Comparison of ENCODE assay signal across 8 mouse cellular contexts in the genomic region with DNA sequence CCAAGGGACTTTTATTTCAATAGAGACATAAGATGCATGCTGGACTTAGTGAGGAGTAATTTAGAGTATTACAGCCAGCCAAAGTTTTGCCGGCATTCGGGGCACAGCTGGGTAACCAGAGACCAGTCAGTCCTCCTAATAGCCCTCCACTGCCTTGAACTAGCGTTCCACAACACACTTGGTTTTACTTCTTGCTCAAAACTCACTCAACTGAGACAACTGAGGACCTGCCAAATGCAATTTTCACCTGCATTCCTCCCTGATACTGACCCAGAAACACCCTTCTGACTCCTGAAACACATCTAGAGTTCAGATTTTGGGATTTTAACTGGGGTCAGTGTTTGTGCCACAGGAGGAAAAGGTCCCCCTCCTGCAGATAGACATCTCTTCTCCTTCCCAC. TPM values are rescaled to one million over a fixed set of nuclear protein-coding genes. Genes with fewer than 3 reads are reported as not detected.
DNase-seq lines count a peak whose midpoint lies in the region; ATAC-seq and TF ChIP-seq lines count a peak whose summit lies in the region.
"Had no signal": no experiment of that assay in that cellular context is flagged by ENCODE, and none has a peak within 500 bp of the region (broad histone marks: within the 10 kb centered on the region; RNA-seq: fewer than 3 reads in every experiment).

No protein-coding gene starts in this region.

- peak overlapping the region; percentile 78 for H3K4me3 ChIP-seq in spleen, adult 2 months (ENCODE audit: extremely low read depth, insufficient read depth, insufficient read length)
- H3K4me3 ChIP-seq in hindbrain, embryonic 14.5 days (replicated peaks; ENCODE audit: low read length), result peak overlapping the region; percentile 80
- peak overlapping the region; percentile 61 for H3K4me3 ChIP-seq in liver, embryonic 11.5 days (ENCODE audit: low read depth, low read length)
- peak overlapping the region; percentile 70 for H3K4me3 ChIP-seq in stomach, embryonic 16.5 days (replicated peaks; ENCODE audit: low read length)

- H3K9me3 ChIP-seq in hindbrain, embryonic 14.5 days (ENCODE audit: control insufficient read depth, low read length), result no peaks in the 10 kb centered on the region
- no peaks in the 10 kb centered on the region for H3K9me3 ChIP-seq in liver, embryonic 11.5 days (ENCODE audit: control insufficient read depth, low read length)
- no peaks in the 10 kb centered on the region for H3K9me3 ChIP-seq in stomach, embryonic 16.5 days (replicated peaks; ENCODE audit: control insufficient read depth, low read length)

- peak overlapping the region; percentile 80 for H3K27ac ChIP-seq in spleen, adult 2 months (ENCODE audit: insufficient read depth, low read length)
- no peak overlapping the region for H3K27ac ChIP-seq in hindbrain, embryonic 14.5 days
- no peak overlapping the region for H3K27ac ChIP-seq in liver, embryonic 11.5 days (ENCODE audit: low read depth, low read length)
- H3K27ac ChIP-seq in stomach, embryonic 16.5 days (ENCODE audit: low read length), result no peak overlapping the region

- peak overlapping the region; percentile 72; the same call in 1 of the 2 replicates for H3K9ac ChIP-seq in hindbrain, embryonic 14.5 days
- H3K9ac ChIP-seq in liver, embryonic 11.5 days (ENCODE audit: low read depth, low read length), result no peak overlapping the region
- no peak overlapping the region for H3K9ac ChIP-seq in stomach, embryonic 16.5 days (ENCODE audit: low read length)

- H3K36me3 ChIP-seq in spleen, adult 2 months (ENCODE audit: control insufficient read depth, insufficient read depth, low read length), result no peaks in the 10 kb centered on the region
- H3K36me3 ChIP-seq in hindbrain, embryonic 14.5 days (replicated peaks; ENCODE audit: control insufficient read depth, insufficient read depth), result no peaks in the 10 kb centered on the region
- no peaks in the 10 kb centered on the region for H3K36me3 ChIP-seq in liver, embryonic 11.5 days (ENCODE audit: control insufficient read depth, insufficient read depth, low read length)
- H3K36me3 ChIP-seq in stomach, embryonic 16.5 days (ENCODE audit: control insufficient read depth, insufficient read depth, low read length), result no peaks in the 10 kb centered on the region

- WGBS in spleen, adult 2 months, result 56% methylated on average over 3 of the region's 3 CpGs
- 66% methylated on average over 3 of the region's 3 CpGs for WGBS in hindbrain, embryonic 14.5 days
- WGBS in liver, embryonic 11.5 days, result 51% methylated on average over 3 of the region's 3 CpGs
- WGBS in stomach, embryonic 16.5 days, result 53% methylated on average over 3 of the region's 3 CpGs

- DNase-seq in spleen, adult 2 months (ENCODE audit: low read depth in 1 of 2, low spot score in 2 of 2), result no peak
- no peak for DNase-seq in spleen, postnatal 4 days (ENCODE audit: low spot score in 2 of 2)
- no peak for DNase-seq in hindbrain, embryonic 14.5 days (ENCODE audit: low spot score)
- no peak for DNase-seq in liver, embryonic 11.5 days (ENCODE audit: low spot score)
- DNase-seq in cerebellum, adult 9-11 months, result no peak
- no peak for DNase-seq in right cerebral cortex, postnatal 10 days (ENCODE audit: low spot score in 2 of 2)
- DNase-seq: adrenal gland, adult 8-10 months had no signal

- peak overlapping the region; percentile 83 for H3K4me2 ChIP-seq in hindbrain, embryonic 14.5 days (replicated peaks)
- H3K4me2 ChIP-seq in liver, embryonic 11.5 days, result peak overlapping the region; percentile 91
- H3K4me2 ChIP-seq in stomach, embryonic 16.5 days (ENCODE audit: low read depth, low read length), result peak overlapping the region; percentile 97

- TF ChIP-seq CTCF in spleen, adult 2 months (IDR thresholded peaks at IDR 0.05; ENCODE audit: extremely low read depth, insufficient read depth, insufficient read length, insufficient replicate concordance), result no peak

- peaks cover 3% of the 10 kb centered on the region for H3K4me1 ChIP-seq in spleen, adult 2 months (ENCODE audit: control insufficient read depth, insufficient read depth, insufficient read length)
- H3K4me1 ChIP-seq in hindbrain, embryonic 14.5 days (replicated peaks; ENCODE audit: control insufficient read depth, insufficient read depth, low read length), result no peaks in the 10 kb centered on the region; the same call in 1 of the 2 replicates
- H3K4me1 ChIP-seq in liver, embryonic 11.5 days (replicated peaks; ENCODE audit: control insufficient read depth, insufficient read depth, low read length), result peaks cover 5% of the 10 kb centered on the region; the same call in 1 of the 2 replicates
- H3K4me1 ChIP-seq in stomach, embryonic 16.5 days (ENCODE audit: control insufficient read depth, insufficient read depth, low read length), result 0 out of 2 replicates have a peak, but pooled peaks cover 2% of the 10 kb centered on the region

- no peak for ATAC-seq in hindbrain, embryonic 14.5 days (ENCODE audit: low FRiP score)
- no peak for ATAC-seq in liver, embryonic 11.5 days (replicated peaks; ENCODE audit: low FRiP score)
- ATAC-seq in stomach, embryonic 16.5 days (ENCODE audit: insufficient read depth, low FRiP score), result no peak

- no peaks in the 10 kb centered on the region for H3K27me3 ChIP-seq in spleen, adult 2 months (ENCODE audit: control insufficient read depth, insufficient read depth, low read length)
- peaks cover 52% of the 10 kb centered on the region for H3K27me3 ChIP-seq in hindbrain, embryonic 14.5 days (ENCODE audit: control insufficient read depth, insufficient read depth, low read length)
- H3K27me3 ChIP-seq in liver, embryonic 11.5 days (replicated peaks; ENCODE audit: control insufficient read depth, insufficient read depth, low read length), result peaks cover 54% of the 10 kb centered on the region
- peaks cover 28% of the 10 kb centered on the region for H3K27me3 ChIP-seq in stomach, embryonic 16.5 days (ENCODE audit: control insufficient read depth, insufficient read depth, low read length)

- no peak for TF ChIP-seq POLR2A in spleen, adult 2 months (IDR thresholded peaks at IDR 0.05; ENCODE audit: low read depth, low read length)

RNA-seq across cellular contexts. Expression of gene Faah, which starts 1.3 kb away (rescaled TPM):
- polyA plus RNA-seq in spleen, adult 2 months (2012; rRNA removed), result 25.7 and 31.3 TPM in 2 replicates
- 18.0 and 18.5 TPM in 2 replicates for polyA plus RNA-seq in hindbrain, embryonic 14.5 days (2014; fragmentation: Nextera tagmentation; extraction: Ambion mirVana)
- 3.9 and 4.7 TPM in 2 replicates for polyA plus RNA-seq in liver, embryonic 11.5 days (2014; fragmentation: Nextera tagmentation; extraction: Ambion mirVana)
- polyA plus RNA-seq in stomach, embryonic 16.5 days (2015; fragmentation: Nextera tagmentation; extraction: Ambion mirVana), result 14.0 and 15.9 TPM in 2 replicates

RNA-seq across cellular contexts. Expression of gene Nsun4, which starts 37.3 kb away (rescaled TPM):
- 8.2 and 9.3 TPM in 2 replicates for polyA plus RNA-seq in spleen, adult 2 months (2012; rRNA removed)
- 10.4 and 11.5 TPM in 2 replicates for polyA plus RNA-seq in hindbrain, embryonic 14.5 days (2014; fragmentation: Nextera tagmentation; extraction: Ambion mirVana)
- 17.8 and 19.5 TPM in 2 replicates for polyA plus RNA-seq in liver, embryonic 11.5 days (2014; fragmentation: Nextera tagmentation; extraction: Ambion mirVana)
- 18.5 and 18.8 TPM in 2 replicates for polyA plus RNA-seq in stomach, embryonic 16.5 days (2015; fragmentation: Nextera tagmentation; extraction: Ambion mirVana)

RNA-seq across cellular contexts. Expression of gene Uqcrh, which starts 58.5 kb away (rescaled TPM):
- 44.5 and 48.9 TPM in 2 replicates for polyA plus RNA-seq in spleen, adult 2 months (2012; rRNA removed)
- polyA plus RNA-seq in hindbrain, embryonic 14.5 days (2014; fragmentation: Nextera tagmentation; extraction: Ambion mirVana), result 438 and 513 TPM in 2 replicates
- 483 and 529 TPM in 2 replicates for polyA plus RNA-seq in liver, embryonic 11.5 days (2014; fragmentation: Nextera tagmentation; extraction: Ambion mirVana)
- polyA plus RNA-seq in stomach, embryonic 16.5 days (2015; fragmentation: Nextera tagmentation; extraction: Ambion mirVana), result 512 and 553 TPM in 2 replicates

RNA-seq across cellular contexts. Expression of gene Lrrc41, which starts 58.7 kb away (rescaled TPM):
- 22.4 and 35.3 TPM in 2 replicates for polyA plus RNA-seq in spleen, adult 2 months (2012; rRNA removed)
- 75.9 and 79.7 TPM in 2 replicates for polyA plus RNA-seq in hindbrain, embryonic 14.5 days (2014; fragmentation: Nextera tagmentation; extraction: Ambion mirVana)
- 67.6 and 70.8 TPM in 2 replicates for polyA plus RNA-seq in liver, embryonic 11.5 days (2014; fragmentation: Nextera tagmentation; extraction: Ambion mirVana)
- 65.9 and 67.1 TPM in 2 replicates for polyA plus RNA-seq in stomach, embryonic 16.5 days (2015; fragmentation: Nextera tagmentation; extraction: Ambion mirVana)
